Mouse (Mus musculus): ENCODE measurements around the gene Lrp6. TPM values are rescaled to one million over a fixed set of nuclear protein-coding genes. Genes with fewer than 3 reads are reported as not detected.

The Lrp6 gene
- polyA plus RNA-seq, 1 experiment, result 39.6 TPM

DNA sequence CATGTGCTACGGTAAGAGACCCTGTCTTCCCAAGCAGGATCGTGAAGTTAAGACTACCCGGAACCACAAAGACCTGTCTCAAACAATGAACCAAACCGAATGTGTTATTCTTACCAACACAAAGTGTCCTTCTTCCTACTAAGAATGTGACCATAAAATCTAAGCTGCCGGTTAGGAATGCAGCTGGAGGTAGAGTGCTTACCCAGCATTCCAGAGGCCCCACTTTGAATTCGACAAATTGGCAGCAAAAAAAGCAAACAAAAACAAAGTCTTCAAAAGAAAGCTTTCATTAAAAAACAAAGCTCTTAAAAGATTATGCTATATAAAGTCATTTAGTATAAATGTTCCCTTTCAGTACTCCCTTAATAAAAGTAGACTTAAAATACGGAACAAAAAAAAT is 31.6 kb downstream of the Lrp6 start:
- peaks cover 2% of the 10 kb centered on the region for H3K36me3 ChIP-seq (ENCODE audit: control insufficient read depth, insufficient read depth, low read length)
- peaks cover 22% of the 10 kb centered on the region for H3K4me1 ChIP-seq (ENCODE audit: control insufficient read depth, insufficient read depth, low read length)
- peak overlapping the region; percentile 37; the same call in 1 of the 2 replicates for H3K27ac ChIP-seq (ENCODE audit: insufficient read depth, low read depth, low read length)
- peak; percentile 40 for DNase-seq
- TF ChIP-seq POLR2A (IDR thresholded peaks at IDR 0.05; ENCODE audit: low read depth, low read length) (no peak), CTCF (conservative IDR thresholded peaks at IDR 0.05; ENCODE audit: insufficient read depth, insufficient read length, low read depth, low read length) (no peak)
- no peak overlapping the region for H3K4me3 ChIP-seq (ENCODE audit: insufficient read depth, low read depth, low read length)
- 21% methylated on average over 7 of the region's 7 CpGs for WGBS
- H3K27me3 ChIP-seq (replicated peaks; ENCODE audit: control insufficient read depth, insufficient read depth, low read length), result no peaks in the 10 kb centered on the region

DNA sequence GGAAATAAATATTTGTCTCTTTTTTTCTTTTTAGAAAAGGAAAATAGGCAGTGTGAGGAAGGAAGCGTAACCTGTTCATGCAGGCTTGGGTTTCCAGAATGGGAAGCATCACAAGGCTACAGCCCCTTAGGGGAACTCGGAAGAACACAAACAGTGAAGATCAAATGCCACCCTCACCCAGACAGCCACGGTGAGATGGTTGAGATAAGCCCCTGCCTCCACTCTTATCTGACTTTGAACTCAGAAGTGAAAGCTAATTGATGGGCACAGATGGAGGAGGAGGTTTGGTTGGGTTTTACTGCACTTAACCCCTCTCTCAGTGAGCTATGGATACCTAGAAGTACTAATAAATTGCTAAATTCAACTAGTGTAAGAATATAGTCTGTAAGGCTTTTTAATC is 33.7 kb downstream of the Lrp6 start:
- Histone ChIP-seq H3K27me3 (replicated peaks; ENCODE audit: control insufficient read depth, insufficient read depth, low read length) (no peaks in the 10 kb centered on the region), H3K36me3 (ENCODE audit: control insufficient read depth, insufficient read depth, low read length) (peaks cover 2% of the 10 kb centered on the region), H3K27ac (ENCODE audit: insufficient read depth, low read depth, low read length) (no peak overlapping the region), H3K4me3 (ENCODE audit: insufficient read depth, low read depth, low read length) (no peak overlapping the region), H3K4me1 (ENCODE audit: control insufficient read depth, insufficient read depth, low read length) (peaks cover 21% of the 10 kb centered on the region)
- no peak for TF ChIP-seq POLR2A (IDR thresholded peaks at IDR 0.05; ENCODE audit: low read depth, low read length)
- TF ChIP-seq CTCF (conservative IDR thresholded peaks at IDR 0.05; ENCODE audit: insufficient read depth, insufficient read length, low read depth, low read length), result no peak
- WGBS, result 44% methylated on average over 3 of the region's 3 CpGs
- no peak for DNase-seq

DNA sequence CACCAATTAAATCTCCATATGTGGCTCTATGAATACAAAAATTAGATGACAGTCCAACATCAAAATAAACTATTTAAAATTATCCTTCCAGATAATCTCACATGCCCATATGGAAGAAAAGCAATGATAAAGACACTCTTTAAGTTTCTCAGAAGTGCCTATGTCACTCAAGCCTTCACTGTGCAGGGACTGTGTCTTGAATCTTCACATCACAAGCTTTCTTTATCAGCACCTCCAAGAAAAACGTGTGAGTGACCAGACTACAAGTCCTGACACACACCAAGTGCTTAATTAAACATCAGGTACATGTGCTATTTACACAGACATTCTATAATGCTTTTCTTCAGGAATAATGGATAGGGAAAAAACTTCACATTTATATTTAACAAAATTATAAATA is 34.8 kb downstream of the Lrp6 start:
- Histone ChIP-seq H3K4me3 (ENCODE audit: insufficient read depth, low read depth, low read length) (no peak overlapping the region), H3K27me3 (replicated peaks; ENCODE audit: control insufficient read depth, insufficient read depth, low read length) (no peaks in the 10 kb centered on the region), H3K36me3 (ENCODE audit: control insufficient read depth, insufficient read depth, low read length) (peaks cover 2% of the 10 kb centered on the region), H3K4me1 (ENCODE audit: control insufficient read depth, insufficient read depth, low read length) (peaks cover 28% of the 10 kb centered on the region), H3K27ac (ENCODE audit: insufficient read depth, low read depth, low read length) (no peak overlapping the region)
- no peak for DNase-seq
- 51% methylated on average over 1 of the region's 1 CpGs for WGBS
- TF ChIP-seq CTCF (conservative IDR thresholded peaks at IDR 0.05; ENCODE audit: insufficient read depth, insufficient read length, low read depth, low read length), result no peak
- TF ChIP-seq POLR2A (IDR thresholded peaks at IDR 0.05; ENCODE audit: low read depth, low read length), result no peak

DNA sequence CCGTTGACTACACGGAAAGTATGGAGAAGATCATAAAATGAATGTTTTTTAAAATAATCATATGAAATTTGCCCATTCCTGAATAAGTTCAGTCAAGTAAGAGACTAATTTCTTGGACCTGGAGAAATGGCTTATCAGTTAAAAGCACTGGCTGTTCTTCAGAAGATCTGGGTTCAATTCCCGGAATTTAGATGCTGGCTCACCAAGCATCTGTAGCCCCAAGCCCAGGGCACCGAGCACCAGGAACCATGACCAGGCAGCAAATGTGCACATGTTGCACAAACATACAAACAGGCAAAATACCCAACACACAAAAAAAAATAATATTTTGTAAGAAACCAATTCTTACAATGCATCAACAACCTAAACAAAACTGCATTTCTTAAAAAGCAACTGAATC is 37.4 kb downstream of the Lrp6 start:
- WGBS, result 82% methylated on average over 4 of the region's 4 CpGs
- H3K4me3 ChIP-seq (ENCODE audit: insufficient read depth, low read depth, low read length), result no peak overlapping the region
- TF ChIP-seq CTCF (conservative IDR thresholded peaks at IDR 0.05; ENCODE audit: insufficient read depth, insufficient read length, low read depth, low read length), result no peak
- no peak for TF ChIP-seq POLR2A (IDR thresholded peaks at IDR 0.05; ENCODE audit: low read depth, low read length)
- DNase-seq, result no peak
- peaks cover 2% of the 10 kb centered on the region for H3K36me3 ChIP-seq (ENCODE audit: control insufficient read depth, insufficient read depth, low read length)
- H3K4me1 ChIP-seq (ENCODE audit: control insufficient read depth, insufficient read depth, low read length), result peaks cover 27% of the 10 kb centered on the region
- no peak overlapping the region for H3K27ac ChIP-seq (ENCODE audit: insufficient read depth, low read depth, low read length)
- no peaks in the 10 kb centered on the region for H3K27me3 ChIP-seq (replicated peaks; ENCODE audit: control insufficient read depth, insufficient read depth, low read length)

DNA sequence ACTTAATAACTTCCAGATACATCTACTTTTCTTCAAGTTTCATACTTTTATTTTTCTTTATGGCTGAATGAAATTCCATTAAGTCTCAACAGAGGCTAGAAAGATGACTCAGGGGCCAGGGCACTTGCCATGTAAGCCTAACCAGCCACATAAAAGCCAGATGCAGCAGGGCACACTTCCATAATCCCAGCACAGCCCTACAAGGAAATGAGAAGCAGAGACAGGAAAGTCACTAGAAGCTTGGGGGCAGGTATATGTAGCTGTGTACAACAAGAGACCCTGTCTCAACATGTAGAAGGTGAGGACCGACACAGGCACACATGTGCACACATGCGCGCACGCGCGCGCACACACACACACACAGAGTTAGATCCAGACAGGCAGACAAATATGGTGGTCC is 38.4 kb downstream of the Lrp6 start:
- Histone ChIP-seq H3K36me3 (ENCODE audit: control insufficient read depth, insufficient read depth, low read length) (peaks cover 2% of the 10 kb centered on the region), H3K4me1 (ENCODE audit: control insufficient read depth, insufficient read depth, low read length) (peaks cover 30% of the 10 kb centered on the region), H3K27me3 (replicated peaks; ENCODE audit: control insufficient read depth, insufficient read depth, low read length) (no peaks in the 10 kb centered on the region), H3K4me3 (ENCODE audit: insufficient read depth, low read depth, low read length) (no peak overlapping the region), H3K27ac (ENCODE audit: insufficient read depth, low read depth, low read length) (no peak overlapping the region)
- DNase-seq, result no peak
- WGBS, result 95% methylated on average over 7 of the region's 7 CpGs
- TF ChIP-seq POLR2A (IDR thresholded peaks at IDR 0.05; ENCODE audit: low read depth, low read length) (no peak), CTCF (conservative IDR thresholded peaks at IDR 0.05; ENCODE audit: insufficient read depth, insufficient read length, low read depth, low read length) (no peak)

DNA sequence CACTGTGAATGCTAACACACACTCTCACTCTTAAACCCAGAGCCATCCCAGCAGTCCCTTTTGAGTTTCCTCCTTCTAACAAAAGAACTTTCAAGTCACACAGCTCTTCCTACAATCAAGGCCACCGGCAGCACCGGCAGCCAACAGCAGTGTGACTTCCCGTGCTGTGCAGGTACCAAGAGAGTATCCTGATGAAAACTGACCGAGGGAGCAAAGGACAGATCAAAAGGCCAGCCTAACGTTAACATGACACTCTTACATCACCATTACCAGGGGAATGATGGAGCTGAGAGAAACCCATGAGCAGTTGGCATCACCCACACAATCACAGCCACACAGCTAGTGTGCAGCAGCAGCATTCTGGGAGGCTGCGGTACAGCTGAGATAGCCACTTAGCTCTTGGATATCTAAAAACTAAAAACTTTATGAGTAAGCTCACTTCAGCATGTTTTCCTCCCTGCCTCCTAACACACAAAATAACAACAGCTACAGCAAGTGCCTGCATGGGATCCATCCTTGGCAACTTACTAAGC is 39.1 kb downstream of the Lrp6 start:
- peaks cover 29% of the 10 kb centered on the region for H3K4me1 ChIP-seq (ENCODE audit: control insufficient read depth, insufficient read depth, low read length)
- no peak overlapping the region for H3K27ac ChIP-seq (ENCODE audit: insufficient read depth, low read depth, low read length)
- TF ChIP-seq POLR2A (IDR thresholded peaks at IDR 0.05; ENCODE audit: low read depth, low read length), result no peak
- TF ChIP-seq CTCF (conservative IDR thresholded peaks at IDR 0.05; ENCODE audit: insufficient read depth, insufficient read length, low read depth, low read length), result no peak
- H3K36me3 ChIP-seq (ENCODE audit: control insufficient read depth, insufficient read depth, low read length), result peaks cover 2% of the 10 kb centered on the region
- DNase-seq, result peak; percentile 50
- H3K4me3 ChIP-seq (ENCODE audit: insufficient read depth, low read depth, low read length), result no peak overlapping the region
- 24% methylated on average over 6 of the region's 6 CpGs for WGBS
- H3K27me3 ChIP-seq (replicated peaks; ENCODE audit: control insufficient read depth, insufficient read depth, low read length), result no peaks in the 10 kb centered on the region

DNA sequence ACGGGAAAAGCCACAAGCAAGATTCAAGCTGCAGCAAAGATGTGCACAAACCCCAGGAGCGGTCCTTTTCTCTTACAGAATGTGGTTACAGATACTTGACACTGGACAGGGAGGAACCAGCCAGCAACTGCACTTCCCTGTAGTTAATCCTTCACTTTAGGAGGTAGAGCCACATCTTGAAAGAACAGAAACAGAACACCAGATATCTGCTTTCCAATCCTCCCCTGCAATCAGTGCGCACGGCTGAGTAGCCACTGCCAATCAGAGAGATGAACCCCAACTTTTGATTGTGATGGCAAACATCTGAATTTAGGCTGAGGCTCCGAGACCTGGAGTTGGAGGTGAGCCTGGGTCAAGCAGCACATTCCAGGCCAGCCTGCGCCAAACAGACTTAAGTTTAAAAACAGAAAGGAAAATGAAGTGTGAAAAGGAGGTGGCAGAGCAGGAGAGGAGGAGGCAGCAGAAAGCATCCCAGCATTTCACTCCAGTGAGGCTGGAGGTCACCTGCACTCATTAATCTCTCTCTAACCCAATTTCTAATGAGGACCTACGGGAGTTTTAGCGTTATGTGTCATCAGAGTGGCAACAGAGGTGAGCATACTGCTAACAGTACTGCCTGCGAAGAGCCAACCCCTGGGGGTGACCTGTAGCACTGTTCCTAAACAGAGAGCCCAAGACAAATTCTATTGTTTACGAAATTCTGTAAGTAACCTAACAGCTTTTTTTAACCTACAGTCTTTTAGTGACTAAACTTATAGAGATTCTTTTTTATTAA is 39.8 kb downstream of the Lrp6 start:
- no peaks in the 10 kb centered on the region for H3K27me3 ChIP-seq (replicated peaks; ENCODE audit: control insufficient read depth, insufficient read depth, low read length)
- H3K27ac ChIP-seq (ENCODE audit: insufficient read depth, low read depth, low read length), result peak overlapping the region; percentile 4; the same call in 1 of the 2 replicates
- H3K4me1 ChIP-seq (ENCODE audit: control insufficient read depth, insufficient read depth, low read length), result peaks cover 29% of the 10 kb centered on the region
- TF ChIP-seq POLR2A (IDR thresholded peaks at IDR 0.05; ENCODE audit: low read depth, low read length), result no peak
- no peak for TF ChIP-seq CTCF (conservative IDR thresholded peaks at IDR 0.05; ENCODE audit: insufficient read depth, insufficient read length, low read depth, low read length)
- WGBS, result 41% methylated on average over 10 of the region's 10 CpGs
- DNase-seq, result no peak
- no peak overlapping the region for H3K4me3 ChIP-seq (ENCODE audit: insufficient read depth, low read depth, low read length)
- H3K36me3 ChIP-seq (ENCODE audit: control insufficient read depth, insufficient read depth, low read length), result peaks cover 2% of the 10 kb centered on the region

Measured in kidney, adult 2 months (tissue).